Mouse (Mus musculus): Measurements from ENCODE around the gene Lgals3. TPM values are rescaled to one million over a fixed set of nuclear protein-coding genes. Genes with fewer than 3 reads are reported as not detected.

Gene Lgals3
- polyA plus RNA-seq, 1 experiment from 2014 or later = 8.8 TPM

DNA sequence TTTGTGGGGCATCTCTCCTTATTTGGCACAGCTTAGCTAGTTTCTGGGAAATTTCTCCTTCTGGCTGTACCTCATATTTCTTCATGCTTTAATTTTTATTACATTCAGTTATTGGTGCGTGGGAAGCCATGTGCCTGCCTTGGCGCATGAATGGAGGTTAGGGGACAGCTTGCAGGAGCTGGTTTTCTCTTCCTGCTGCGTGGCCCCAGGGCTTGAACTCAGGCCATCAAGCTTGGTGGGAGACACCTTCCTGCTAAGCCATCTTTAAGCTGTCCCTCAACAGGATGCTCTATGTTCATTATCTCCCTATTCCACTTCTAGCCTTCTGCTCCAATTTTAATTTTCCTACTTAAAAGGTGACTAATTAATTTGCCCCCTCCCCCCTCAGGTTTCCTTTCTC, 3.2 kb downstream of the Lgals3 start:
- H3K4me1 ChIP-seq (replicated peaks) = peaks cover 22% of the 10 kb centered on the region
- no peaks in the 10 kb centered on the region for H3K9me3 ChIP-seq (replicated peaks)
- no peak for ATAC-seq (replicated peaks; ENCODE audit: insufficient number of reproducible peaks, insufficient read depth, low FRiP score, low read depth)
- no peak overlapping the region for H3K4me3 ChIP-seq
- H3K4me2 ChIP-seq = no peak overlapping the region
- H3K36me3 ChIP-seq = no peaks in the 10 kb centered on the region
- H3K9ac ChIP-seq = no peak overlapping the region
- WGBS = 79% methylated on average over 3 of the region's 3 CpGs
- peaks cover 29% of the 10 kb centered on the region for H3K27me3 ChIP-seq
- no peak overlapping the region for H3K27ac ChIP-seq

GRCm38 (mm10) chr14:47371689-47372088, 4.1 kb downstream of the Lgals3 start:
- no peak overlapping the region for H3K9ac ChIP-seq
- peaks cover 19% of the 10 kb centered on the region for H3K4me1 ChIP-seq (replicated peaks)
- 61% methylated on average over 6 of the region's 6 CpGs for WGBS
- H3K4me2 ChIP-seq = no peak overlapping the region
- H3K27me3 ChIP-seq = peaks cover 29% of the 10 kb centered on the region
- H3K27ac ChIP-seq = no peak overlapping the region
- ATAC-seq (replicated peaks; ENCODE audit: insufficient number of reproducible peaks, insufficient read depth, low FRiP score, low read depth) = no peak
- H3K4me3 ChIP-seq = no peak overlapping the region
- H3K36me3 ChIP-seq = no peaks in the 10 kb centered on the region
- no peaks in the 10 kb centered on the region for H3K9me3 ChIP-seq (replicated peaks)

DNA sequence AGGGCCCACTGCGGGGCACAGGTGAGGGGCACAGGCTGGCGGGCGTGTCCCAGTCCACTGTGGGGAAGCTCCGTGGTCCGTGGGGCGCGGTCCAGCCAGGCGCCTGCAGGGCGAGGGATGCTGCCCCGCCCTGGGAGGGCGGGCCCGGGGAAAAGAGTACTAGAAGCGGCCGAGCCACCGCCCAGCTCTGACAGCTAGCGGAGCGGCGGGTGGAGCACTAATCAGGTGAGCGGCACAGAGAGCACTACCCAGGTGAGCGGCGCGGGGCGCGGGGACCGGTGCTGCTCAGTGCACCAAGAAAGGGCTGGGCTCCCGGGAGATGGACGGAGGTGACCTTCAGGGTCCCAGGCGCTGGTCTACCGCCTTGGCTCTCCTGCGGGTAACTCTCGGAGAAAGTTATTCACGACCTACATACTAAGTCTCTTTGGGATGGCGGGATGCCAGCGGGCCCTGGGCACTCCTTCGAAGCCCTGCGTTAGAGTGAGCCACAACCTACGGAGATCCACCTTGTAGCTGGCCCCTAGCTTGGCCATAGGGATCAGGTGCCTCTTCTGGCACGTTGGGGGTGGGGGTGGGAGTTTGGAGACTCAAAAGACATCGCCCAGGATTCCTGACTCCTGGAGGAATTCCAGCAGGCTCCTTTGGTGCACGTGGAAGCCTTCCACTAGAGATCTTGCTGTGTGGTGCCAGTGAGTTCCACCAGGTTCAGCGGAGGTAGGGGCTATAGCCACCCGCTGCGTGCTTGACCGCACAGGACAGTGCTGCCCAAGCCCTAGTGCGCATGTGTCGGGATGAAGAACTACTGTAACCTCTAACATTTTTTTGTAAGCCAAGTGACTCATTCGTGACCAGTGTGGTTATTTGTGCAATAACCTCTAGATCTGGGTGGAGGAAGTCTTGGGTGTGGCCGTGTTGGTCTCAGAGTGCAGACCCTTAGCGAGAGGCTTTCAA, 6.5 kb downstream of the Lgals3 start:
- peaks cover 10% of the 10 kb centered on the region for H3K4me1 ChIP-seq (replicated peaks)
- 17% methylated on average over 43 of the region's 49 CpGs for WGBS
- H3K36me3 ChIP-seq = no peaks in the 10 kb centered on the region
- H3K4me2 ChIP-seq = peak overlapping the region; percentile 77
- H3K4me3 ChIP-seq = peak overlapping the region; percentile 42
- H3K9ac ChIP-seq = peak overlapping the region; percentile 24; the same call in 1 of the 2 replicates
- H3K27ac ChIP-seq = no peak overlapping the region
- H3K9me3 ChIP-seq (replicated peaks) = no peaks in the 10 kb centered on the region
- peaks cover 29% of the 10 kb centered on the region for H3K27me3 ChIP-seq
- no peak for ATAC-seq (replicated peaks; ENCODE audit: insufficient number of reproducible peaks, insufficient read depth, low FRiP score, low read depth)

DNA sequence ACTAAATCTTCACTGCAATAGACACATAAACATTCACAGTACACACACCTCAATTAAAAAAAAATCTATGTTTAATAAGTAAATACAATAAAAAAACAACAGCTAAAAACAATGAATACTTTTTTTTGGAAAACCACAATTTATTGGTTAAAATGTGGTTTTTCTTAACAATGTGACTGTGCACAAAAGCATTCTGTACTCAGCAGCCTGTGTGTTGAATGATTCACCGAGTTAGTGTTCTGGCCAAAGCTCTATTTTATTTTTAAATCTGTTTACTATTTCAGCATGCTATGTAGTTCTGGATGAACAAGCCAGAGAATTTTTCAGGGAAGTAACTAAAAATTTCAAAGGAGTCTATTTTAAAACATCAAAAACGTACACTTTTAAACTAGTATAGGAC, 9.0 kb downstream of the Lgals3 start:
- H3K4me1 ChIP-seq (replicated peaks) = peaks cover 10% of the 10 kb centered on the region
- H3K9me3 ChIP-seq (replicated peaks) = no peaks in the 10 kb centered on the region
- no peaks in the 10 kb centered on the region for H3K36me3 ChIP-seq
- no peak overlapping the region for H3K4me2 ChIP-seq
- 57% methylated on average over 2 of the region's 2 CpGs for WGBS
- H3K27me3 ChIP-seq = peaks cover 29% of the 10 kb centered on the region
- no peak overlapping the region for H3K9ac ChIP-seq
- ATAC-seq (replicated peaks; ENCODE audit: insufficient number of reproducible peaks, insufficient read depth, low FRiP score, low read depth) = no peak
- no peak overlapping the region for H3K4me3 ChIP-seq
- H3K27ac ChIP-seq = no peak overlapping the region

DNA sequence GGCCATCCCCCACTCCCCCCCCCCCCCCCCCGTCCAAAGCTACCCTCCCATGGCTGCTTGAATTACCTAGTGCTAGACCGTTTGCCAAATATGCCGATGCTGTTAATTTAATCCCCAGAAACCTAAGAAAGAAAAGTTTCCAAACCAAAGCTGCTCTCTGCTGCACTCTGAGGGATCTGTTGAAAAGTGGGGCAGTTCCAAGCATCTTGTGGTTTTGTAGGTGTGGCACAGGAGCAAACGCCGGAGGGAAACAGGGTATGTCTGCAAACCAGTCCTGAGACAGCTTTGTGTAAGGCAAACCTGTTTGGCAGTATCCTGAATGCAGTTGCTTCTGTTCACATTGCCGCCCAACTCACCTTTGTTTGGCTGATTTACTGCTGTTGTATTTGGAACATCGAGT, 10.8 kb downstream of the Lgals3 start:
- ATAC-seq (replicated peaks; ENCODE audit: insufficient number of reproducible peaks, insufficient read depth, low FRiP score, low read depth) = no peak
- Histone ChIP-seq H3K4me1 (replicated peaks) (peaks cover 10% of the 10 kb centered on the region), H3K36me3 (no peaks in the 10 kb centered on the region), H3K4me2 (no peak overlapping the region), H3K9me3 (replicated peaks) (no peaks in the 10 kb centered on the region), H3K4me3 (no peak overlapping the region), H3K9ac (no peak overlapping the region), H3K27me3 (peaks cover 20% of the 10 kb centered on the region), H3K27ac (no peak overlapping the region)
- 72% methylated on average over 7 of the region's 7 CpGs for WGBS

DNA sequence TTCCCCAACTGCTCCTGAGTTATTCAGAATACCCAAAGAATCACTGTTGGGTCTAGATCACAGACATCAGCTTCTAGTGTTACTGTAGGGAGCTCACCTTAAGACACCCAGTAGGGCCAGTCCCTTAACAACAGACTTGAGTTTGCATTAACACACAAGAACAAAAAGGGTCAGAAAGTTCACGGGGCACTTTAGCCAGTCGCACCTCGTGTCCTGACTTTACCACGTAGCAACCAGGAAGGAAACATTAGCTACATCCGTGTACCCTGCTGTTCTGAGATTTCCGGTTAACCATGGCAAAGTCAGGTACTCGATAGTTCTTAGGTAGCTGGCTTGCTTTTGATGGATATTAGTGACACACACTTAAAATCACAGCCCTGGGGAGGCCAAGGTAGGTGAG, 16.4 kb downstream of the Lgals3 start:
- no peak overlapping the region for H3K9ac ChIP-seq
- H3K27me3 ChIP-seq = no peaks in the 10 kb centered on the region
- H3K27ac ChIP-seq = no peak overlapping the region
- H3K4me1 ChIP-seq (replicated peaks) = peaks cover 4% of the 10 kb centered on the region; the same call in 1 of the 2 replicates
- ATAC-seq (replicated peaks; ENCODE audit: insufficient number of reproducible peaks, insufficient read depth, low FRiP score, low read depth) = no peak
- no peak overlapping the region for H3K4me2 ChIP-seq
- 81% methylated on average over 7 of the region's 7 CpGs for WGBS
- H3K4me3 ChIP-seq = no peak overlapping the region
- peaks cover 16% of the 10 kb centered on the region for H3K36me3 ChIP-seq
- no peaks in the 10 kb centered on the region for H3K9me3 ChIP-seq (replicated peaks)

GRCm38 (mm10) chr14:47384653-47385052, 17.1 kb downstream of the Lgals3 start:
- H3K9ac ChIP-seq = no peak overlapping the region
- 94% methylated on average over 10 of the region's 10 CpGs for WGBS
- H3K9me3 ChIP-seq (replicated peaks) = no peaks in the 10 kb centered on the region
- no peak overlapping the region for H3K4me2 ChIP-seq
- no peak overlapping the region for H3K27ac ChIP-seq
- ATAC-seq (replicated peaks; ENCODE audit: insufficient number of reproducible peaks, insufficient read depth, low FRiP score, low read depth) = no peak
- H3K4me1 ChIP-seq (replicated peaks) = peaks cover 4% of the 10 kb centered on the region; the same call in 1 of the 2 replicates
- H3K4me3 ChIP-seq = no peak overlapping the region
- H3K27me3 ChIP-seq = no peaks in the 10 kb centered on the region
- H3K36me3 ChIP-seq = peaks cover 23% of the 10 kb centered on the region

DNA sequence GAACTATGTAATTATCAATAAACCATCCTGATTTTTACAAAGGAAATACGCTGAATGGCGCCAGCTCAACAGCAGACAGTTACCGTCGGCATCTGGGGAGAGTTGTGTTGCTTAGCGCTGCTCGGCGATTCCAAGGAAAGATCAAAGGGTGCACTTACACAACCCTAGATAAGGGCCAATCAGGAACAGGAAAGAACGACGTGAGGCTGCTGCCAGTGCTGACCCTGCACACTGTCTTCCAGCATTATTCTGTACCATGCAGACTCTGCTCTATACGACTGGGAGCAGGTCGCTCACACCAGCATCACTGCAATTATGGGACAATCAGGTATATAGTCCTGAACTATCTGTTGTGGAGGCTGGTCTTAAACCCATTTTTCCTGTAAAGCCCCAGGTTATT, 18.6 kb downstream of the Lgals3 start:
- WGBS = 35% methylated on average over 11 of the region's 11 CpGs
- Histone ChIP-seq H3K27ac (no peak overlapping the region), H3K27me3 (no peaks in the 10 kb centered on the region), H3K36me3 (peaks cover 37% of the 10 kb centered on the region), H3K4me3 (no peak overlapping the region), H3K4me2 (no peak overlapping the region), H3K4me1 (replicated peaks) (peaks cover 4% of the 10 kb centered on the region; the same call in 1 of the 2 replicates), H3K9ac (no peak overlapping the region), H3K9me3 (replicated peaks) (no peaks in the 10 kb centered on the region)
- ATAC-seq (replicated peaks; ENCODE audit: insufficient number of reproducible peaks, insufficient read depth, low FRiP score, low read depth) = no peak; the same call in 1 of the 2 replicates

- Histone ChIP-seq H3K36me3 (peaks cover 90% of the 10 kb centered on the region), H3K27ac (no peak overlapping the region), H3K4me1 (replicated peaks) (no peaks in the 10 kb centered on the region), H3K9me3 (replicated peaks) (no peaks in the 10 kb centered on the region), H3K9ac (no peak overlapping the region), H3K4me3 (no peak overlapping the region), H3K27me3 (no peaks in the 10 kb centered on the region), H3K4me2 (no peak overlapping the region)
- WGBS = 94% methylated on average over 10 of the region's 10 CpGs
- ATAC-seq (replicated peaks; ENCODE audit: insufficient number of reproducible peaks, insufficient read depth, low FRiP score, low read depth) = no peak
Measured at GRCm38 (mm10) chr14:47393354-47394094, 26.0 kb downstream of the Lgals3 start.

GRCm38 (mm10) chr14:47395007-47395406, 27.5 kb downstream of the Lgals3 start:
- ATAC-seq (replicated peaks; ENCODE audit: insufficient number of reproducible peaks, insufficient read depth, low FRiP score, low read depth) = no peak
- H3K27me3 ChIP-seq = no peaks in the 10 kb centered on the region
- H3K4me2 ChIP-seq = no peak overlapping the region
- WGBS = 92% methylated on average over 6 of the region's 6 CpGs
- H3K27ac ChIP-seq = no peak overlapping the region
- H3K4me3 ChIP-seq = no peak overlapping the region
- peaks cover 90% of the 10 kb centered on the region for H3K36me3 ChIP-seq
- H3K9ac ChIP-seq = no peak overlapping the region
- H3K9me3 ChIP-seq (replicated peaks) = no peaks in the 10 kb centered on the region
- no peaks in the 10 kb centered on the region for H3K4me1 ChIP-seq (replicated peaks)

GRCm38 (mm10) chr14:47395462-47396026, 28.0 kb downstream of the Lgals3 start:
- WGBS = 85% methylated on average over 15 of the region's 15 CpGs
- H3K27ac ChIP-seq = no peak overlapping the region
- H3K4me3 ChIP-seq = no peak overlapping the region
- peaks cover 90% of the 10 kb centered on the region for H3K36me3 ChIP-seq
- H3K4me2 ChIP-seq = no peak overlapping the region
- no peak overlapping the region for H3K9ac ChIP-seq
- H3K4me1 ChIP-seq (replicated peaks) = no peaks in the 10 kb centered on the region
- no peaks in the 10 kb centered on the region for H3K9me3 ChIP-seq (replicated peaks)
- no peak for ATAC-seq (replicated peaks; ENCODE audit: insufficient number of reproducible peaks, insufficient read depth, low FRiP score, low read depth)
- H3K27me3 ChIP-seq = no peaks in the 10 kb centered on the region

Data from heart, embryonic 15.5 days (tissue).